Mouse (Mus musculus) forebrain, postnatal 0 days (tissue): ENCODE results near the gene Btg1. TPM values are rescaled to one million over a fixed set of nuclear protein-coding genes. Genes with fewer than 3 reads are reported as not detected.
A peak's percentile ranks its signal among the peaks of the same experiment; 100 is the strongest.

Source experiments
- ATAC-seq: fragments of 200-750 bp; cut with Nextera tagmentation; 2 replicates; pipeline ENCODE4 v1.8.0; 2017; ENCODE audit warnings: mild to moderate bottlenecking, moderate library complexity
- DNase-seq: peaks from one replicate; pipeline ENCODE4 v3.0.0-alpha.2; 2015
- H3K27ac ChIP-seq: fragments of 300-500 bp; sonication (generic); 2 replicates; pipeline ENCODE4 v1.5.1; 2014; ENCODE audit warnings: low read depth, mild to moderate bottlenecking, antibody characterized with exemption, low read length, moderate library complexity, mixed read lengths
- H3K27me3 ChIP-seq: fragments of 300-500 bp; sonication (generic); 2 replicates; pipeline ENCODE4 v1.6.1; 2014; ENCODE audit warnings: mild to moderate bottlenecking, low read length, mixed read lengths; ENCODE audit not compliant: insufficient read depth
- H3K36me3 ChIP-seq: fragments of 300-500 bp; sonication (generic); 2 replicates; pipeline ENCODE4 v1.6.1; 2014; ENCODE audit warnings: mild to moderate bottlenecking, moderate library complexity; ENCODE audit not compliant: insufficient read depth
- H3K4me1 ChIP-seq: fragments of 300-500 bp; sonication (generic); 2 replicates; pipeline ENCODE4 v1.6.1; 2014; ENCODE audit warnings: antibody characterized with exemption; ENCODE audit not compliant: insufficient read depth
- H3K4me2 ChIP-seq: fragments of 300-500 bp; sonication (generic); 2 replicates; pipeline ENCODE4 v1.6.1; 2014; ENCODE audit warnings: low read depth, mild to moderate bottlenecking, moderate library complexity
- H3K4me3 ChIP-seq: fragments of 300-500 bp; sonication (generic); 2 replicates; pipeline ENCODE4 v1.5.1; 2014; ENCODE audit warnings: low read depth, low read length, mixed read lengths
- H3K9ac ChIP-seq: fragments of 300-500 bp; sonication (generic); 2 replicates; pipeline ENCODE4 v1.6.1; 2014; ENCODE audit warnings: mild to moderate bottlenecking
- H3K9me3 ChIP-seq: fragments of 300-500 bp; sonication (generic); 2 replicates; pipeline ENCODE4 v1.6.1; 2016; ENCODE audit warnings: low read length
- CTCF ChIP-seq: sonication (generic); IDR thresholded peaks from 2 replicates; pipeline ENCODE4 v1.5.1; 2016; ENCODE audit warnings: antibody characterized with exemption, control low read depth, low read depth
- WGBS: fragments of 180-500 bp; shearing (Covaris S2); extraction: QIAGEN DNeasy Blood & Tissue Kit; methylation state at CpG from one replicate; pipeline ENCODE4 v1.1.7; 2014; 5-methylcytosine and 5-hydroxymethylcytosine counted together
- polyA plus RNA-seq: library from polyadenylated mRNA; unstranded; fragments of >200 nt; fragmentation: Nextera tagmentation; extraction: Ambion mirVana; gene quantifications from 2 replicates; pipeline ENCODE4 v1.2.1, GENCODE M21; 2015
- total RNA-seq: library from RNA; depleted of rRNA; stranded (reverse); fragments of >200 nt; gene quantifications from 2 replicates; pipeline ENCODE4 v1.2.3, GENCODE M21; 2014; rRNA removed

Btg1 gene
- total RNA-seq: 22.2 and 28.1 TPM in 2 replicates
- 23.5 and 28.7 TPM in 2 replicates for polyA plus RNA-seq

DNA sequence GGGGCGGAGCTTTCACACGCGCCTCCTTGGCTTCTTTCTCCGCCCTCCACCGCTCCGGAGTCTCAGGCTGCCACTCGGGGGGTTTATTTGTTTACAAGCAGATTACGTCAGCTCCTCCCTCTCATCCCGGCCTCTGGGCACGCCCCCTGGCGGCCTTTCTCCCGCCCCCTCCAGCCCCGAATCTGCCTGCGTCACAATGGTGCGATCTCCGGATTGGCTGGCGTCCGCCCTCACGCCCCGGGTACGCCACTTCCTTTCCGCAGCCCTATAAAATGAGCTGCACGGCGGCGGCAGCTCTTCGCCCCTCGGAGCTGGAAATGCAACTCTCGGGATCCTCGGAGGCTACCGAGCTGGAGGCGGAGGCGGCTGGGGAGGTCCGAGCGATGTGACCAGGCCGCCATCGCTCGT lies at the start of gene Btg1:
Gene Btg1 (plus strand): TSS at position 298 of the 408 bp plus-strand sequence.
- ATAC-seq (peak; percentile 96), DNase-seq (peak; percentile 100)
- peak within 1 kb of the TSS; percentile 93 for H3K27ac ChIP-seq
- TF ChIP-seq CTCF: peak; percentile 64
- peak within 1 kb of the TSS; percentile 100 for H3K4me3 ChIP-seq
- H3K9ac ChIP-seq: peak within 1 kb of the TSS; percentile 97
- H3K36me3 ChIP-seq: no peaks in the 10 kb centered on the region
- no peaks in the 10 kb centered on the region for H3K9me3 ChIP-seq
- peak within 1 kb of the TSS; percentile 50 for H3K4me2 ChIP-seq
- WGBS: under 1% methylated on average over 37 of the region's 37 CpGs
- H3K4me1 ChIP-seq: 0 out of 2 replicates have a peak, but pooled peaks cover 3% of the 10 kb centered on the region
- no peaks in the 10 kb centered on the region for H3K27me3 ChIP-seq

DNA sequence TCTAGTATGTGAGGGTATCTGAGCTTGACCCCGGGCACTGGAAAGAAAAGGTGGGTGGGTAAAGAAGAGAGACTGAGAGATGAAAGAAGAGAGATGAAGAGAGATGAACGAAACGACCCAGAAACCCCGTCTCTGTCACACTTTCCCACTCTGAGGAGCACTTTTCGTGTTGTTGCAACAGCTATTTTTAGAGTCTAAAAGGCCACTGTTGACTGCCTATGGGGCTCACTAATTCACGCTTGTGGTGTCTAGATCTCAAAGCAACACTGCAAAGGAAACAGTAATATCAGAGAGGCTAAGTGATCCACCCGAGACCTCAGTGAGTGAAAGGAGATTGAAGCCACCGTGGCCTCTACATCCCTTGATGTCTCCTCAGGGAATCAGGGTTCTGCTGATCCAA lies 47.3 kb upstream of the Btg1 start:
- no peaks in the 10 kb centered on the region for H3K4me1 ChIP-seq
- TF ChIP-seq CTCF: no peak
- ATAC-seq: no peak
- H3K4me3 ChIP-seq: no peak overlapping the region
- no peaks in the 10 kb centered on the region for H3K27me3 ChIP-seq
- H3K4me2 ChIP-seq: no peak overlapping the region
- 85% methylated on average over 8 of the region's 8 CpGs for WGBS
- no peaks in the 10 kb centered on the region for H3K9me3 ChIP-seq
- DNase-seq: no peak
- H3K36me3 ChIP-seq: no peaks in the 10 kb centered on the region
- no peak overlapping the region for H3K27ac ChIP-seq
- no peak overlapping the region for H3K9ac ChIP-seq

DNA sequence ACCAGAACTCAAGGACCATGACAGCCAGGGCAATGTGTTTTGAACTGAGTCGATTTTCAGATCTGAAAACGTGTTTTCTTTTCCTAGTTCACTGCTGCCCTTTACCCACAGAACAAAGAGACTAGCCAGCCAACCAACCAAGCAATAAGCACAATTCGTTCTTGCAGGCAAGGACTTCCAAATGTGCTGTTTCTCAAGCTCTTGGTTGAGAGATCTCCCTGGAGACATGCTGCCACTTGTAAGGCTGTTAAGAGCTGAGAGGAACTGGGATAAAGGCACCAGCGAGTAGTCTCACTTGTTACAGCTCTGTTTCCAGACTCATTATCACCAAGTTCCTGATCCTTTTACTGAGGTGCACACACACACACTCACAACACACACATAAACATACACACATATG lies 45.6 kb upstream of the Btg1 start:
- no peaks in the 10 kb centered on the region for H3K9me3 ChIP-seq
- H3K27me3 ChIP-seq: no peaks in the 10 kb centered on the region
- no peak overlapping the region for H3K4me2 ChIP-seq
- no peak for DNase-seq
- no peak overlapping the region for H3K4me3 ChIP-seq
- H3K9ac ChIP-seq: no peak overlapping the region
- no peaks in the 10 kb centered on the region for H3K4me1 ChIP-seq
- no peak overlapping the region for H3K27ac ChIP-seq
- no peak for TF ChIP-seq CTCF
- H3K36me3 ChIP-seq: no peaks in the 10 kb centered on the region
- no peak for ATAC-seq
- WGBS: 55% methylated on average over 4 of the region's 4 CpGs

DNA sequence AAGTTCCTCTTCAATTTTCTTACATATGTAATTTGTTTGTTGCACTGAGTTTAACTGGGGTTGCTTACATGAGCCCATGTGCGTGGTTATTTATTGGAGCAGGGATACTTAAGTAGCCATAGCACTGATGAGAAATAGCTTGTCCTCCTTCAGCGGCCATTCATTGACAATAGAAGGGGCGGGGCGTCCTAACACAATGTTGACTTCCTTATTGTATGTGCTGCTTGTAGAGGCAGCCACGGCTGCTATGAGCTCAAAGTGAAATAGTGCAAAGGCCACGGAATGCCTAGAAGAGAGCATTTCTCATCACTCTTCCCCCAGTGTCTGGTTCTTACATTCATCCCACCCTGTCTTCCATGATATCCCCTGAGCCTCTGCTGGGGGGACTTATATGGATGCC lies 42.0 kb upstream of the Btg1 start:
- 80% methylated on average over 6 of the region's 6 CpGs for WGBS

DNA sequence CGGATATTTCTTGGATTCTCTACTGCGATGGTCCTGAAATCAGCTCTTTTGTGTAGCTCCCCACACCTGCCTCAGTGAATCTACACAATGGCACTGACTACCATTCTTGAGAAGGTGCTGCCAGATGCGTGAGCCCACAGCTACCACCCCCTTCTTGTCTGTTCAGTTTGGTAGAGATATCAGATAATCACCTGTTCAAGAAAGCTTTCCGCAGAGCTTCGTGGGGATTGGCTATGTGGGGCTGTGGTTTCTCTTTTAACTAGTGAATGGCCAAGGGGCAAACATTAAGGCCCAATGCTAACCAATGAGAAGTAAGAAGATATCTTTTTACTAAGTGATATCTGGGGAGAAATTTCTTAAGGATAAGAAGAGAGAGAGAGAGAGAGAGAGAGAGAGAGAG lies 41.5 kb upstream of the Btg1 start:
- DNase-seq (no peak), ATAC-seq (no peak)
- WGBS: 86% methylated on average over 5 of the region's 5 CpGs
- H3K9me3 ChIP-seq: no peaks in the 10 kb centered on the region
- H3K9ac ChIP-seq: no peak overlapping the region
- no peaks in the 10 kb centered on the region for H3K36me3 ChIP-seq
- H3K27ac ChIP-seq: no peak overlapping the region
- no peak for TF ChIP-seq CTCF
- H3K4me3 ChIP-seq: no peak overlapping the region
- no peaks in the 10 kb centered on the region for H3K4me1 ChIP-seq
- H3K27me3 ChIP-seq: no peaks in the 10 kb centered on the region
- H3K4me2 ChIP-seq: no peak overlapping the region

More for the DNA sequence above, 42.0 kb upstream of the Btg1 start:
- H3K27me3 ChIP-seq: no peaks in the 10 kb centered on the region
- DNase-seq (no peak), ATAC-seq (no peak)
- H3K9ac ChIP-seq: no peak overlapping the region
- no peak overlapping the region for H3K4me2 ChIP-seq
- no peak overlapping the region for H3K4me3 ChIP-seq
- no peaks in the 10 kb centered on the region for H3K36me3 ChIP-seq
- H3K4me1 ChIP-seq: no peaks in the 10 kb centered on the region
- H3K27ac ChIP-seq: no peak overlapping the region
- no peaks in the 10 kb centered on the region for H3K9me3 ChIP-seq
- TF ChIP-seq CTCF: no peak

DNA sequence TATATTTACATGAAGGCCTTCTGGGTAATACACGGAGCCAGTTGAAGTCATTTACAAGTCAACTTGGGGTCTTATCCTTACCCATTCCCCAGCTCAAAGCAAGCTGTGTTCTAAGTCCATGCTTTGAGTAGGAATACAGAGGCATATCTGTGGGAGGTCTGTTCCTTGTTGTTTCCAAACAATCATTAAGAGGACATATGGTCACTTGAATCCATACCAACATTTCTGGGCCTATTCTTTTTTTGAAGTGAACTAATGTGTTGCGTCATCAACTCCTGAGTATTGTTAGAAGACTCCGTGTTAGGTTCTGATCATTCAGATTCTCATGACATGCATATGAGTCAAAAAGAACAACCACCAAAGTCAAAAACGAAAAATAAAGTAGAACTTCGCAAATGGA lies 37.9 kb upstream of the Btg1 start:
- WGBS: 80% methylated on average over 5 of the region's 5 CpGs
- DNase-seq: no peak

DNA sequence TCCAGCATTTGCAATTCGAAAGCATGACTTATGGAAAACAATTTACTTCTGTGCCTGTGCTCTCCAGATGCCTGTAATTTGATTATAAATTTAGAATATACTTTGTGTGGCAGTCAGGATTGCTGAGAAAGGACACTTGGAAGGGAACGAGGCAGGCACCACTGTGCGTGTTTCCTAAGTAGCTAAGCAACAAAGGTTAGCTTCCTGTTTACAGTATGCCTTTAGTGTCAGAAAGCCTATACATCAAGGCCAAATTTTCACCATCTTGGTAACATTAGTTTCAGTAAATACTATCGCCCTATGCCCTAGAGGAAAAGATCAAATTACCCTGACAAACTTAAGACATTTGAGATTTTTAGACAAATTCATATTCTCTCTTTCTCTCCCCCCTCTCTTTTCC lies 37.4 kb upstream of the Btg1 start:
- no peak overlapping the region for H3K27ac ChIP-seq
- no peaks in the 10 kb centered on the region for H3K4me1 ChIP-seq
- H3K9me3 ChIP-seq: no peaks in the 10 kb centered on the region
- TF ChIP-seq CTCF: no peak
- H3K27me3 ChIP-seq: no peaks in the 10 kb centered on the region
- ATAC-seq: no peak
- 68% methylated on average over 4 of the region's 4 CpGs for WGBS
- no peaks in the 10 kb centered on the region for H3K36me3 ChIP-seq
- DNase-seq: no peak
- no peak overlapping the region for H3K9ac ChIP-seq
- H3K4me3 ChIP-seq: no peak overlapping the region
- no peak overlapping the region for H3K4me2 ChIP-seq

More for the DNA sequence above, 37.9 kb upstream of the Btg1 start:
- no peak overlapping the region for H3K27ac ChIP-seq
- no peak overlapping the region for H3K4me3 ChIP-seq
- no peak for TF ChIP-seq CTCF
- H3K27me3 ChIP-seq: no peaks in the 10 kb centered on the region
- no peaks in the 10 kb centered on the region for H3K4me1 ChIP-seq
- H3K9me3 ChIP-seq: no peaks in the 10 kb centered on the region
- no peak for ATAC-seq
- H3K9ac ChIP-seq: no peak overlapping the region
- H3K36me3 ChIP-seq: no peaks in the 10 kb centered on the region
- H3K4me2 ChIP-seq: no peak overlapping the region
